17 mouse cellular contexts compared by ENCODE assay signal in genomic region chr6:125234520-125234828, GRCm38 (mm10). TPM values are rescaled to one million over a fixed set of nuclear protein-coding genes. Genes with fewer than 3 reads are reported as not detected.
DNase-seq lines count a peak whose midpoint lies in the region; ATAC-seq and TF ChIP-seq lines count a peak whose summit lies in the region.
"Had no signal": no experiment of that assay in that cellular context is flagged by ENCODE, and none has a peak within 500 bp of the region (broad histone marks: within the 10 kb centered on the region; RNA-seq: fewer than 3 reads in every experiment).

No protein-coding gene starts in this region.

- ATAC-seq in heart, embryonic 12.5 days (ENCODE audit: insufficient number of reproducible peaks, low FRiP score) = no peak
- ATAC-seq: forebrain, embryonic 13.5 days had no signal

- H3K27ac ChIP-seq in heart, embryonic 12.5 days (ENCODE audit: poor library complexity, severe bottlenecking) = peak overlapping the region; percentile 15; the same call in 1 of the 2 replicates
- H3K27ac ChIP-seq in liver, adult 2 months (replicated peaks; ENCODE audit: insufficient read depth, low read depth, low read length) = peak overlapping the region; percentile 50
- peak overlapping the region; percentile 97 for H3K27ac ChIP-seq in thymus, adult 2 months (ENCODE audit: control insufficient read depth, insufficient read depth, low read length)
- H3K27ac ChIP-seq in layer of hippocampus, adult 2 months = no peak overlapping the region
- H3K27ac ChIP-seq: embryonic facial prominence, embryonic 12.5 days; forebrain, embryonic 13.5 days; neural tube, embryonic 12.5 days; stomach, embryonic 15.5 days had no signal

- DNase-seq in heart, adult 9 months (ENCODE audit: low spot score in 2 of 2) = no peak
- no peak for DNase-seq in liver, adult 2 months (ENCODE audit: extremely low read depth, low read depth, low spot score)
- no peak for DNase-seq in liver
- no peak for DNase-seq in thymus, adult 2 months
- no peak for DNase-seq in thymus, postnatal 14 days
- no peak for DNase-seq in layer of hippocampus, adult 2 months (ENCODE audit: low spot score in 2 of 2)
- no peak for DNase-seq in cerebellum, adult 11 months
- DNase-seq: cerebellum, postnatal 10 days; layer of hippocampus, adult 9-11 months; midbrain, embryonic 14.5 days; right cerebral cortex, postnatal 4 days had no signal

- H3K36me3 ChIP-seq in heart, embryonic 12.5 days = no peaks in the 10 kb centered on the region
- H3K36me3 ChIP-seq in liver, adult 2 months (ENCODE audit: control insufficient read depth, insufficient read depth, low read length) = 0 out of 2 replicates have a peak, but pooled peaks cover under 1% of the 10 kb centered on the region
- H3K36me3 ChIP-seq in thymus, adult 2 months (ENCODE audit: control insufficient read depth, insufficient read depth, low read length) = peaks cover 23% of the 10 kb centered on the region
- H3K36me3 ChIP-seq: embryonic facial prominence, embryonic 12.5 days; neural tube, embryonic 12.5 days; stomach, embryonic 15.5 days had no signal

- WGBS in heart, embryonic 12.5 days = 54% methylated on average over 5 of the region's 5 CpGs
- WGBS in liver, adult 2 months = 75% methylated on average over 5 of the region's 5 CpGs
- WGBS in thymus, adult 2 months = 44% methylated on average over 5 of the region's 5 CpGs

- peak overlapping the region; percentile 3; the same call in 1 of the 2 replicates for H3K4me2 ChIP-seq in heart, embryonic 12.5 days
- H3K4me2 ChIP-seq: embryonic facial prominence, embryonic 12.5 days; forebrain, embryonic 13.5 days; neural tube, embryonic 12.5 days; stomach, embryonic 15.5 days had no signal

- peaks cover 4% of the 10 kb centered on the region; the same call in 1 of the 2 replicates for H3K79me2 ChIP-seq in liver, adult 2 months (ENCODE audit: control insufficient read depth, insufficient read depth, low read length)

- H3K27me3 ChIP-seq in heart, embryonic 12.5 days (replicated peaks) = no peaks in the 10 kb centered on the region
- no peaks in the 10 kb centered on the region for H3K27me3 ChIP-seq in liver, adult 2 months (ENCODE audit: control insufficient read depth, insufficient read depth, low read length)
- no peaks in the 10 kb centered on the region for H3K27me3 ChIP-seq in thymus, adult 2 months (ENCODE audit: control insufficient read depth, insufficient read depth, low read length)
- H3K27me3 ChIP-seq: embryonic facial prominence, embryonic 12.5 days; forebrain, embryonic 13.5 days; neural tube, embryonic 12.5 days; stomach, embryonic 15.5 days had no signal

- H3K9ac ChIP-seq in heart, embryonic 12.5 days = peak overlapping the region; percentile 42; the same call in 1 of the 2 replicates
- no peak overlapping the region for H3K9ac ChIP-seq in liver, adult 2 months (ENCODE audit: low read depth, low read length)
- H3K9ac ChIP-seq: embryonic facial prominence, embryonic 12.5 days; forebrain, embryonic 13.5 days; neural tube, embryonic 12.5 days; stomach, embryonic 15.5 days had no signal

- no peak for TF ChIP-seq POLR2A in liver, adult 2 months (IDR thresholded peaks at IDR 0.05; ENCODE audit: extremely low read depth, insufficient read depth, low read length)
- no peak for TF ChIP-seq POLR2A in thymus, adult 2 months (IDR thresholded peaks at IDR 0.05; ENCODE audit: control insufficient read depth, extremely low read depth, insufficient read depth, low read length, poor library complexity)

- H3K9me3 ChIP-seq in heart, embryonic 12.5 days (replicated peaks) = no peaks in the 10 kb centered on the region
- H3K9me3 ChIP-seq: embryonic facial prominence, embryonic 12.5 days; forebrain, embryonic 13.5 days; neural tube, embryonic 12.5 days; stomach, embryonic 15.5 days had no signal

- no peak overlapping the region for H3K4me3 ChIP-seq in heart, embryonic 12.5 days
- H3K4me3 ChIP-seq in liver, adult 2 months (ENCODE audit: insufficient read depth, low read depth, low read length) = peak overlapping the region; percentile 8; the same call in 1 of the 2 replicates
- H3K4me3 ChIP-seq in thymus, adult 2 months (ENCODE audit: control insufficient read depth, insufficient read depth, low read length) = peak overlapping the region; percentile 71
- no peak overlapping the region for H3K4me3 ChIP-seq in layer of hippocampus, adult 2 months
- H3K4me3 ChIP-seq: embryonic facial prominence, embryonic 12.5 days; forebrain, embryonic 13.5 days; neural tube, embryonic 12.5 days; stomach, embryonic 15.5 days had no signal

- H3K4me1 ChIP-seq in heart, embryonic 12.5 days (replicated peaks) = peaks cover 31% of the 10 kb centered on the region
- peaks cover 6% of the 10 kb centered on the region for H3K4me1 ChIP-seq in liver, adult 2 months (ENCODE audit: control insufficient read depth, insufficient read depth, low read length)
- peaks cover 50% of the 10 kb centered on the region for H3K4me1 ChIP-seq in thymus, adult 2 months (replicated peaks; ENCODE audit: control insufficient read depth, insufficient read depth, low read length)

- no peak for TF ChIP-seq CTCF in liver, adult 2 months (IDR thresholded peaks at IDR 0.05; ENCODE audit: low read depth, low read length)
- TF ChIP-seq CTCF in thymus, adult 2 months (IDR thresholded peaks at IDR 0.05; ENCODE audit: borderline replicate concordance, control insufficient read depth, extremely low read depth, insufficient read depth, low read length, poor library complexity) = no peak
- no peak for TF ChIP-seq CTCF in layer of hippocampus, adult 2 months (conservative IDR thresholded peaks at IDR 0.05)

RNA-seq across cellular contexts. Expression of gene Cd27, which starts 2.3 kb away (rescaled TPM):
- polyA plus RNA-seq in heart, embryonic 12.5 days (2016; fragmentation: Nextera tagmentation; extraction: Ambion mirVana) = 0.96 and 2.0 TPM in 2 replicates
- 0.47 and 0.65 TPM in 2 replicates for total RNA-seq in liver, adult 2 months (2014; rRNA removed)
- 0.60 and 0.87 TPM in 2 replicates for polyA plus RNA-seq in liver, adult 2 months (2012; rRNA removed)
- 1,056 and 1,075 TPM in 2 replicates for polyA plus RNA-seq in thymus, adult 2 months (2012; rRNA removed)
- total RNA-seq in layer of hippocampus, adult 2 months (2021) = not detected
- total RNA-seq: left cerebral cortex, postnatal 14 days had no signal

RNA-seq across cellular contexts. Expression of gene Tapbpl, which starts 2.8 kb away (rescaled TPM):
- 3.1 and 3.3 TPM in 2 replicates for polyA plus RNA-seq in heart, embryonic 12.5 days (2016; fragmentation: Nextera tagmentation; extraction: Ambion mirVana)
- 15.0 and 16.5 TPM in 2 replicates for total RNA-seq in liver, adult 2 months (2014; rRNA removed)
- 18.2 and 19.0 TPM in 2 replicates for polyA plus RNA-seq in liver, adult 2 months (2012; rRNA removed)
- polyA plus RNA-seq in thymus, adult 2 months (2012; rRNA removed) = 64.2 and 67.6 TPM in 2 replicates
- total RNA-seq in layer of hippocampus, adult 2 months (2021) = 1 to 10 TPM; 3.2 to 4.2 TPM

RNA-seq across cellular contexts. Expression of gene Vamp1, which starts 19.1 kb away (rescaled TPM):
- 4.2 and 4.3 TPM in 2 replicates for polyA plus RNA-seq in heart, embryonic 12.5 days (2016; fragmentation: Nextera tagmentation; extraction: Ambion mirVana)
- 1.5 and 2.0 TPM in 2 replicates for total RNA-seq in liver, adult 2 months (2014; rRNA removed)
- polyA plus RNA-seq in liver, adult 2 months (2012; rRNA removed) = 3.8 and 5.5 TPM in 2 replicates
- polyA plus RNA-seq in thymus, adult 2 months (2012; rRNA removed) = 372 and 423 TPM in 2 replicates
- total RNA-seq in layer of hippocampus, adult 2 months (2021) = 10 to 100 TPM; 83.5 to 83.6 TPM

RNA-seq across cellular contexts. Expression of gene Mrpl51, which starts 42.9 kb away (rescaled TPM):
- 217 and 218 TPM in 2 replicates for polyA plus RNA-seq in heart, embryonic 12.5 days (2016; fragmentation: Nextera tagmentation; extraction: Ambion mirVana)
- 43.0 and 44.0 TPM in 2 replicates for total RNA-seq in liver, adult 2 months (2014; rRNA removed)
- 69.8 and 72.4 TPM in 2 replicates for polyA plus RNA-seq in liver, adult 2 months (2012; rRNA removed)
- polyA plus RNA-seq in thymus, adult 2 months (2012; rRNA removed) = 68.1 and 70.7 TPM in 2 replicates
- 10 to 100 TPM; 70.8 to 75.3 TPM for total RNA-seq in layer of hippocampus, adult 2 months (2021)

RNA-seq across cellular contexts. Expression of gene Ncapd2, which starts 43.0 kb away (rescaled TPM):
- 99.0 and 112 TPM in 2 replicates for polyA plus RNA-seq in heart, embryonic 12.5 days (2016; fragmentation: Nextera tagmentation; extraction: Ambion mirVana)
- total RNA-seq in liver, adult 2 months (2014; rRNA removed) = 2.4 and 4.6 TPM in 2 replicates
- polyA plus RNA-seq in liver, adult 2 months (2012; rRNA removed) = 3.5 and 5.3 TPM in 2 replicates
- 430 and 598 TPM in 2 replicates for polyA plus RNA-seq in thymus, adult 2 months (2012; rRNA removed)
- 10 to 100 TPM; 24.3 to 28.5 TPM for total RNA-seq in layer of hippocampus, adult 2 months (2021)

Comparison
In these comparisons a context has a peak if more than half of its experiments do, and no peak if none do; other contexts are left out.
1. H3K4me3 ChIP-seq: peak in liver, adult 2 months (single experiment) and thymus, adult 2 months (single experiment); none in heart, embryonic 12.5 days (single experiment) and layer of hippocampus, adult 2 months (single experiment).
2. RNA of gene Cd27, which starts 2.3 kb away (polyA plus RNA-seq): 1,056 to 1,075 TPM in thymus, adult 2 months; 0.96 to 2.0 TPM in heart, embryonic 12.5 days and 0.60 to 0.87 TPM in liver, adult 2 months; every median in the first group is over 100 times any median in the second.
3. RNA of gene Vamp1, which starts 19.1 kb away (polyA plus RNA-seq): 372 to 423 TPM in thymus, adult 2 months; 3.8 to 5.5 TPM in liver, adult 2 months and 4.2 to 4.3 TPM in heart, embryonic 12.5 days; every median in the first group is over 10 times any median in the second.